Mouse (Mus musculus) embryonic fibroblast, embryonic 13.5 days (primary cell): ENCODE measurements at regions not wholly inside any gene's neighbourhood (a gene's known extent, or its start where the extent isn't known, plus 50 kb on each side); places are given as distances from the start of the nearest gene placed in this dataset.

Experiments used
- CTCF ChIP-seq: IDR thresholded peaks from 2 replicates; pipeline ENCODE4 v1.5.1; 2011; ENCODE audit warnings: mild to moderate bottlenecking, control low read depth, low read length, moderate library complexity, borderline replicate concordance; ENCODE audit not compliant: insufficient read depth
- POLR2A ChIP-seq: IDR thresholded peaks from 2 replicates; pipeline ENCODE4 v1.6.1; 2011; ENCODE audit warnings: low read depth, mild to moderate bottlenecking, control low read depth, low read length, moderate library complexity

DNA sequence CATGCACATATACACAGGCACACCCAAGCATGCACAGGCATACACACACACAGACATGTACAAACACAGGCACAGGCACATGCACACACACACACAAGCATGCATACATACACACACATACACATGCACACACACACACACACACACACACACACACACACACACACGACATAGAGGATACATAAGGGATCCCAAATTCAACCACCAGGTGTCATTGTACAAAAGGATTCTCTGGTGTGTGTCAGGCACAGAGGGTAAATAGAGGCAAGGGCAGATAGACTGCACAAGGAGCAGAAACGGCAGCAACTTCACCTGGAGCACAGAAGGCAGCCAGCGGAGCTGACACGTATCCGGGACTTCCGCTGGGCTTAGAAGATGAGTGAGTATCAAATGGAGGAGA is 428.1 kb upstream of the Zmiz1 start:
- TF ChIP-seq CTCF (no peak), POLR2A (no peak)
